Mouse (Mus musculus) cerebellum, adult 2 months (tissue): ENCODE measurements at regions not wholly inside any gene's neighbourhood (a gene's known extent, or its start where the extent isn't known, plus 50 kb on each side); places are given as distances from the start of the nearest gene placed in this dataset.

Source experiments
- CTCF ChIP-seq: fragments of 200-500 bp; IDR thresholded peaks from 2 replicates; pipeline ENCODE4 v1.5.1; 2011; ENCODE audit warnings: low read depth, mild to moderate bottlenecking, control low read depth, low read length, moderate library complexity, borderline replicate concordance; ENCODE audit not compliant: insufficient read depth
- POLR2A ChIP-seq: fragments of 200-500 bp; IDR thresholded peaks from 2 replicates; pipeline ENCODE4 v1.6.1; 2011; ENCODE audit warnings: low read length, control low read depth, borderline replicate concordance; ENCODE audit not compliant: insufficient read depth

DNA sequence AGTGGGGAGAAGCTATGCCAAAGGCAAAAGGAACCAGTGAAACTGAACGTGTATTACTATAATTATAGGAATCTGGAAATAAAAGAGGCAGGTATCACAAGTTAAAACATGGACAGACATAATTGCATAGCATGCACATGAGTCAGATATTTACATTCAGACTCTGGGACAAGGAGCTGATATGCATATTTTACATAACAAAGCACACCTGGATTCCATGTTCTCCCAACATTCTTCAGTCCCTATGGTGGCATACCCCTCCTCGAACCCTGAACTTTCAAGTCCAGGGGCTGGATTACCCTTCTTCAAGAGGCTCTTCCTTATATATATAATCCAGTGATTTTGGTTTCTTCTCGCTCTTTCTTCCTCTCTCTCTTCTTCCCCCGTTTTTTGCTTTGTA, 535.8 kb upstream of the Slc8a1 start:
- no peak for TF ChIP-seq CTCF
- TF ChIP-seq POLR2A, result no peak
